8 mouse cellular contexts compared by ENCODE assay signal in the genomic region with DNA sequence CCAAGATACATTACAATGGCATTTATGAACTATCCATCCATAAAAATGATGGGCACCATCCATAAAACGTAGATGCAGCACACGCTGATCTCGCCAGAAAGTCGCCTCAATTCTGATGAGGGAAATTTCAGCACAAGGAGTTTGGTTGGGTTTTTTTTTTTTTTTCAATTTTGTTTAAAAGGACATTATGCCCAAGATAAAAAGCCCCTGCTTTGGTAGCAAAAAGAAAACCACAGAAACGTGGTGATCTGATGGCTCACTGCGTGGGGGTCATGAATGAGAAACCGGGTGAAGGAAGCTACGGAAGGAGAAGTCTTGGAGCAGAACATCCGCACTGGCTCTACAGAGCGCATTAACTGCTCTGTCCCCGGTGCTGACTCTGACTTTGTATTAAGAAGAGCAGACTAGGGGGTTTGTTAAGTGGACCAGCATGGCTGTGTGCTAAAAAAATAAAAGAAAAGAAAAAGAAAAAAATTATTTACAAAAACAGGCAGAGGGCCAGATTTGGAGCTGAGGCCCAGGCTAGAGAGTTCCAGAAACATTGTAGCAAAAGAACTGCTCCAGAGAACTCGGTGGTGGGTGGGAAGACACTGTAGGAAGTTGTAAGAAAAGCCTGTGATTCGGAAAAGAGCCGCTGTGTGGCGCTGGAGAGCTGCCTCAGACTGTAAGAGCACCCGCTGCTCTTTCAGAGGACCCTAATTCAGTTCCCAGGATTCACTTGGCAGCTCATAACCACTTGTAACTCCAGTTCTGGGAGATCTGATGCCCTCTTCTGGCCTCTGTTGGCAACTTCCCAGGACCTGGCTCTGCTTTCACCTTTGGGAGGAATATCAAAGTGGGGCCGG. TPM values are rescaled to one million over a fixed set of nuclear protein-coding genes. Genes with fewer than 3 reads are reported as not detected.
DNase-seq lines count a peak whose midpoint lies in the region; ATAC-seq and TF ChIP-seq lines count a peak whose summit lies in the region.
"Had no signal": no experiment of that assay in that cellular context is flagged by ENCODE, and none has a peak within 500 bp of the region (broad histone marks: within the 10 kb centered on the region; RNA-seq: fewer than 3 reads in every experiment).

No protein-coding gene starts in this region.

- no peaks in the 10 kb centered on the region for H3K9me3 ChIP-seq in MEL (replicated peaks; ENCODE audit: insufficient read depth, low read length)
- H3K9me3 ChIP-seq in neural tube, embryonic 15.5 days (replicated peaks): no peaks in the 10 kb centered on the region
- H3K9me3 ChIP-seq: limb, embryonic 12.5 days had no signal

- peak; percentile 65 to 73 for DNase-seq in left cerebral cortex, postnatal 14 days (ENCODE audit: low spot score in 2 of 2)
- no peak for DNase-seq in left cerebral cortex, adult 11 months (ENCODE audit: low spot score)
- peak; percentile 89 for DNase-seq in MEL (ENCODE audit: low read depth, low spot score)
- peak; percentile 44 for DNase-seq in c-Kit-positive CD71-positive TER-119-negative erythroid progenitor cells, embryonic 14.5 days (ENCODE audit: low read depth)
- no peak for DNase-seq in urinary bladder, postnatal 4 days (ENCODE audit: low spot score in 2 of 2)

- H3K36me3 ChIP-seq in MEL (ENCODE audit: control insufficient read depth in 1 of 2, insufficient read depth in 2 of 2, low read length in 2 of 2): peaks cover 0 to 6% of the 10 kb centered on the region in 2 experiments; a peak in 2 of 4 replicates
- no peaks in the 10 kb centered on the region for H3K36me3 ChIP-seq in neural tube, embryonic 15.5 days
- H3K36me3 ChIP-seq: limb, embryonic 12.5 days had no signal

- no peak for ATAC-seq in neural tube, embryonic 15.5 days (ENCODE audit: low FRiP score)
- no peak for ATAC-seq in activated CD4-positive, CD25-positive, alpha-beta regulatory T cell, adult 4 months

- H3K4me1 ChIP-seq in MEL (ENCODE audit: control insufficient read depth in 1 of 2, insufficient read depth in 2 of 2, low read length in 2 of 2): peaks cover 5 to 15% of the 10 kb centered on the region in 2 experiments; a peak in 3 of 4 replicates
- peaks cover 17% of the 10 kb centered on the region for H3K4me1 ChIP-seq in neural tube, embryonic 15.5 days

- intact Hi-C loops in left cerebral cortex, postnatal 14 days (cut with DNase I): no loop called here

- TF ChIP-seq CTCF in MEL (IDR thresholded peaks at IDR 0.05 in 2 of 3, conservative IDR thresholded peaks at IDR 0.05 in 1 of 3; ENCODE audit: control insufficient read depth in 1 of 3, insufficient read depth in 1 of 3, low read depth in 2 of 3, low read length in 3 of 3, poor library complexity in 1 of 3, severe bottlenecking in 1 of 3): peak; percentile 69 to 79 (median 77)

- H3K4me3 ChIP-seq in MEL (ENCODE audit: control insufficient read depth in 1 of 2, insufficient read depth in 1 of 2, low read depth in 2 of 2, low read length in 2 of 2): peak overlapping the region; percentile 46 to 58
- no peak overlapping the region for H3K4me3 ChIP-seq in neural tube, embryonic 15.5 days (replicated peaks)
- H3K4me3 ChIP-seq: limb, embryonic 12.5 days had no signal

- no peaks in the 10 kb centered on the region; the same call in 1 of the 2 replicates for H3K79me2 ChIP-seq in MEL (ENCODE audit: control insufficient read depth, insufficient read depth, low read length, poor library complexity)

- peak; percentile 69 for TF ChIP-seq RAD21 in MEL (IDR thresholded peaks at IDR 0.05; ENCODE audit: low read depth, low read length)

- WGBS in neural tube, embryonic 15.5 days: 56% methylated on average over 17 of the region's 17 CpGs

- H3K9ac ChIP-seq in MEL (ENCODE audit: control insufficient read depth, low read depth, low read length, poor library complexity, severe bottlenecking): peak overlapping the region; percentile 61
- no peak overlapping the region for H3K9ac ChIP-seq in neural tube, embryonic 15.5 days (replicated peaks)
- H3K9ac ChIP-seq: limb, embryonic 12.5 days had no signal

- no peaks in the 10 kb centered on the region for H3K27me3 ChIP-seq in MEL (ENCODE audit: control insufficient read depth in 1 of 2, insufficient read depth in 2 of 2, low read length in 2 of 2)
- peaks cover 19% of the 10 kb centered on the region for H3K27me3 ChIP-seq in neural tube, embryonic 15.5 days (replicated peaks)

- peak overlapping the region; percentile 77 for H3K27ac ChIP-seq in MEL (ENCODE audit: control insufficient read depth, low read depth, low read length)
- H3K27ac ChIP-seq in neural tube, embryonic 15.5 days (replicated peaks): peak overlapping the region; percentile 28; the same call in 1 of the 2 replicates
- H3K27ac ChIP-seq: limb, embryonic 12.5 days had no signal

- no peak for TF ChIP-seq POLR2A in MEL (IDR thresholded peaks at IDR 0.05; ENCODE audit: control insufficient read depth in 1 of 2, insufficient read depth in 1 of 2, low read depth in 1 of 2, low read length in 2 of 2, poor library complexity in 1 of 2)

- H3K4me2 ChIP-seq in neural tube, embryonic 15.5 days: no peak overlapping the region
- H3K4me2 ChIP-seq: limb, embryonic 12.5 days had no signal

- TF ChIP-seq EP300 in MEL (IDR thresholded peaks at IDR 0.05; ENCODE audit: low read depth in 1 of 2, low read length in 2 of 2): no peak; a peak in 1 of 4 replicates

TF ChIP-seq in MEL, 35 proteins besides CTCF, POLR2A, EP300 and RAD21:
- TF ChIP-seq ZC3H11A (IDR thresholded peaks at IDR 0.05; ENCODE audit: low read depth, low read length): peak; percentile 64
- no peak for TF ChIP-seq RCOR1 (IDR thresholded peaks at IDR 0.05; ENCODE audit: low read depth, low read length)
- no peak for TF ChIP-seq NELFE (IDR thresholded peaks at IDR 0.05; ENCODE audit: low read depth, low read length)
- peak; percentile 56 for TF ChIP-seq SMC3 (IDR thresholded peaks at IDR 0.05; ENCODE audit: low read depth, low read length)
- no peak for TF ChIP-seq ZKSCAN1 (IDR thresholded peaks at IDR 0.05; ENCODE audit: low read depth, low read length)
- no peak for TF ChIP-seq ELF1 (IDR thresholded peaks at IDR 0.05; ENCODE audit: low read depth, low read length)
- no peak for TF ChIP-seq ZMIZ1 (IDR thresholded peaks at IDR 0.05; ENCODE audit: low read depth, low read length)
- TF ChIP-seq TBP (IDR thresholded peaks at IDR 0.05; ENCODE audit: low read depth, low read length): peak; percentile 42
- peak; percentile 98 for TF ChIP-seq SIN3A (IDR thresholded peaks at IDR 0.05; ENCODE audit: low read length)
- 0 out of 2 replicates have a peak, but pooled peaks have one; percentile 17 for TF ChIP-seq NRF1 (IDR thresholded peaks at IDR 0.05; ENCODE audit: insufficient read depth, low read depth, low read length, poor library complexity, severe bottlenecking)
- TF ChIP-seq USF2 (IDR thresholded peaks at IDR 0.05; ENCODE audit: borderline replicate concordance in 1 of 2, insufficient read depth in 1 of 2, low read depth in 1 of 2, low read length in 2 of 2): no peak
- 0 out of 2 replicates have a peak, but pooled peaks have one; percentile 64 for TF ChIP-seq CHD1 (IDR thresholded peaks at IDR 0.05; ENCODE audit: low read depth, low read length)
- no peak for TF ChIP-seq GATA1 (IDR thresholded peaks at IDR 0.05; ENCODE audit: low read depth, low read length)
- TF ChIP-seq ZNF384 (IDR thresholded peaks at IDR 0.05; ENCODE audit: low read depth, low read length): peak; percentile 79
- TF ChIP-seq MXI1 (IDR thresholded peaks at IDR 0.05; ENCODE audit: low read depth, low read length): peak; percentile 97
- 0 out of 2 replicates have a peak, but pooled peaks have one; percentile 10 for TF ChIP-seq MAX (IDR thresholded peaks at IDR 0.05; ENCODE audit: low read length)
- peak; percentile 6; the same call in 1 of the 2 replicates for TF ChIP-seq MYC (IDR thresholded peaks at IDR 0.05; ENCODE audit: low read depth, low read length)
- 0 out of 2 replicates have a peak, but pooled peaks have one; percentile 26 for TF ChIP-seq ETS1 (IDR thresholded peaks at IDR 0.05; ENCODE audit: low read depth, low read length)

RNA-seq across cellular contexts. Expression of a gene that starts 1.6 kb away (rescaled TPM):
- total RNA-seq in left cerebral cortex, postnatal 14 days (2021): 10 to 100 TPM; 32.1 to 33.3 TPM
- total RNA-seq in MEL (2012; rRNA removed): 5.7 and 7.8 TPM in 2 replicates
- polyA plus RNA-seq in MEL (2012; ENCODE audit: insufficient read depth in 1 of 2, insufficient read length in 2 of 2, low read depth in 1 of 2, low replicate concordance in 2 of 2, missing spikeins in 1 of 2): 10 to 100 TPM in 1 of 2 experiments, not detected in 1; 18.5 TPM
- polyA plus RNA-seq in neural tube, embryonic 15.5 days (2015; fragmentation: Nextera tagmentation; extraction: Ambion mirVana): 8.1 and 9.5 TPM in 2 replicates
- polyA plus RNA-seq in activated CD4-positive, CD25-positive, alpha-beta regulatory T cell, adult 4 months (2017; shearing (Covaris generic)): under 1 TPM; 0.38 TPM

RNA-seq across cellular contexts. Expression of a gene that starts 6.4 kb away (rescaled TPM):
- 10 to 100 TPM; 33.0 to 37.4 TPM for total RNA-seq in left cerebral cortex, postnatal 14 days (2021)
- 9.3 and 10.7 TPM in 2 replicates for total RNA-seq in MEL (2012; rRNA removed)
- 10 to 100 TPM in 1 of 2 experiments, not detected in 1; 15.6 TPM for polyA plus RNA-seq in MEL (2012; ENCODE audit: insufficient read depth in 1 of 2, insufficient read length in 2 of 2, low read depth in 1 of 2, low replicate concordance in 2 of 2, missing spikeins in 1 of 2)
- polyA plus RNA-seq in neural tube, embryonic 15.5 days (2015; fragmentation: Nextera tagmentation; extraction: Ambion mirVana): 48.5 and 51.5 TPM in 2 replicates
- 10 to 100 TPM in 1 of 2 experiments, 1 to 10 TPM in 1; 7.1 to 11.1 TPM for polyA plus RNA-seq in activated CD4-positive, CD25-positive, alpha-beta regulatory T cell, adult 4 months (2017; shearing (Covaris generic))

RNA-seq across cellular contexts. Expression of a gene that starts 38.0 kb away (rescaled TPM):
- total RNA-seq in left cerebral cortex, postnatal 14 days (2021): 100 to 1,000 TPM; 117 to 120 TPM
- total RNA-seq in MEL (2012; rRNA removed): 84.8 and 165 TPM in 2 replicates
- 100 to 1,000 TPM in 1 of 2 experiments, not detected in 1; 267 TPM for polyA plus RNA-seq in MEL (2012; ENCODE audit: insufficient read depth in 1 of 2, insufficient read length in 2 of 2, low read depth in 1 of 2, low replicate concordance in 2 of 2, missing spikeins in 1 of 2)
- polyA plus RNA-seq in neural tube, embryonic 15.5 days (2015; fragmentation: Nextera tagmentation; extraction: Ambion mirVana): 112 and 133 TPM in 2 replicates
- polyA plus RNA-seq in activated CD4-positive, CD25-positive, alpha-beta regulatory T cell, adult 4 months (2017; shearing (Covaris generic)): 10 to 100 TPM; 40.4 to 82.9 TPM

Comparison
In these comparisons a context has a peak if more than half of its experiments do, and no peak if none do; other contexts are left out.
1. DNase-seq: peak in left cerebral cortex, postnatal 14 days (2 of 2), MEL (single experiment) and c-Kit-positive CD71-positive TER-119-negative erythroid progenitor cells, embryonic 14.5 days (single experiment); none in left cerebral cortex, adult 11 months (single experiment) and urinary bladder, postnatal 4 days (0 of 2).